Mouse (Mus musculus) kidney, adult 8-10 months (tissue): ENCODE results near the gene Rnf214.

Source experiments
- DNase-seq, 2 experiments: peaks; one replicate each; pipeline ENCODE4 v3.0.0; 2022

Rnf214 gene

GRCm38 (mm10) chr9:45906355-45907077, at the start of gene Rnf214, which contains the start of gene Pcsk7:
TSS of gene Rnf214 (minus strand) at chr9:45906911.
TSS of gene Pcsk7 (plus strand) at chr9:45906497.
- DNase-seq = peak; percentile 91

GRCm38 (mm10) chr9:45955107-45955963, 48.6 kb upstream of the Rnf214 start, which contains the start of gene Sidt2:
TSS of gene Sidt2 (minus strand) at chr9:45955258.
- DNase-seq = peak; percentile 86 to 91

DNA sequence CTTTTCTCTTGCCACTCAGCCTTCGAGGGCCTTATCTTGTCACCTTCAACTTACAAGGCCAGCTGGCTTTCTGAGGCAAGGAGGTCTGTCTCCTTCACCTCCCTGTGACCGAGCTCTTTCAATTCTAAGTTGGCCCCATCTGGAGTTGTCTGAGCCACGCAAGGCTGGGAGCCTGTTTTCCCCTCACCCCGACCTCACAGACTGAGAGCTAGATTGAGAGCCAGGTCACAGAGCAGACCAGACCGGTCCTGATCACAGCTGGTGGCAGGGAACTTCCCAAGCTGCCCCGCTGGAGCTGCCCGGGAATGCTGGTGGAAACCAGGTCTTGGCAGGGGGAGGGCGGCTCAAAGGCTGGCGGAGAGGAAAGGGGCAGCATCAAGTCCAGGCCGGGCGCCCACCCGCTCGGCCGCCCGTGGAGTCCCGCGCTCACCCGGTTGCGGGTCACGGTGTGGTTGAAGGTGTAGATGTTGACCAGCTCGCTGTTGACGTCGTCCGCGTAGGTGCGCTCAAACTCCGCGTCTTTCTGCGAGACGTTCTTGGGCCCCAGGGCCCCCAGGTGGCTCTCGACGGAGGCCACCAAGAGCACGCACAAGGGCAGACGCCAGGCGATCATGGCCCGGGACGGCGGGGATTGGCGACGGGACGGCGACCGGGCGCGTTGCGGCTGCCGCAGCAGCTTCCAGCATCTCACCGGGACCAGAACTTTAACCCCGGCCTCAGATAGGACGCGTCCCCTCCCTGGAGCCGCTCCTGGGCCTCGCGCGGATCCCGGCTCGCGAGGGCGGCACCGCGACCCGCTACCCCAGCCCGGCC, 47.8 kb upstream of the Rnf214 start:
- peak; percentile 62 to 63 for DNase-seq

DNA sequence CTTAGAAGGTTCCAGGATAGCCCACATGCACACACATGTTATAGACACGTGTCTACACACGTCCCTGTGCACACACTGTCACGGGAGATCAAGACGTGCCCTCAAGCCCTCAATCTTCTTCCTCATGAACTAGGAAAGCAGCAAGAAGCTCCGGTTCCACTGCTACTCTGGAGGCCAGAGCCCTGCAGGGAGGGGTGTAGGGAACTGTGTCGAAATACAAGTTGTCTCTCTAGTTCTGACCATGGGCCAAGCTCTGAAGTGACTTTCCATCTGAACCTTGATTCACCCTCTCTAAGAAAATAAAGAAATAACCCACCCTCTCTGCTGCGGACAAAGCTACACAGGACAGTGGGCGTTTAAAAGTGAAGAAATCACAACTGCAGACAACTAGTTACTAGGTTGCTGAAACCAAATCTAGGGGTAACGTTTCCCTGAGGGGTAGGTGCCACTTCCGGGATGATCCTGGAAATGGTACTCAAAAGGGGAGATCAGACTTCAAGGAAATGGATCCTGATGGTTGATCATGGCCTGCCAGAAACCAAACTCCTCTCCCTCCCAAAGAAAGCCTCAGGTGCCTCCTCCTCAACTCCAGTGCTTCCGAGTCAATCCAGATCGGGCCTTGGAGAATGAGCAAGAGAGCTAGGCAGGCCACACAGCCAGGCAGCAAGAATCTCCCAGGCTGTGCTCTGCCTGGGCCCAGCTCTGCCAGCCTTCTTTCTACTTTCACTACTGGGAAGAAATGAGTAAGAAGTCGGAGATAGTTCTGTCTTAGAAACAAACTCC, 47.0 kb upstream of the Rnf214 start:
- no peak for DNase-seq

- no peak for DNase-seq
These were observed 46.2 kb upstream of the Rnf214 start for GRCm38 (mm10) chr9:45952890-45953289.

- DNase-seq = no peak
These were observed 45.3 kb upstream of the Rnf214 start for GRCm38 (mm10) chr9:45952057-45952456.

DNA sequence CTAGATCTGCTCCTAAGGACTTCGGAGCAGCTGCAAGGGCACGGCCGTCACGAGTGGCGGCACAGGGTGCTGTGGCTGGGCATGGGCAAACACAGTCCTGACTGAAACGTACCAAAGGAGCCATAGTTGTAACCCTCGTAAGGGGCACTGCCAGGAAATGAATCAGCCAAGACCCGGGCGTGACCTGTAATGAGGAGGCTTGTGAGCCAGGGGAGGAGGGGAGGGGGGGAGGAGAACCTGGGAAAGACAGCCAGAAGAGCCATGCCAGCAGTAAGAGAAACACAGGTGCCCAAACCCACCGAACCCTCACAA, 40.1 kb upstream of the Rnf214 start:
- DNase-seq = no peak

- DNase-seq = no peak
These were observed 39.6 kb upstream of the Rnf214 start for GRCm38 (mm10) chr9:45946182-45946871.

GRCm38 (mm10) chr9:45945721-45946120, 39.0 kb upstream of the Rnf214 start:
- DNase-seq = no peak

- no peak for DNase-seq
These were observed 38.0 kb upstream of the Rnf214 start for GRCm38 (mm10) chr9:45944506-45945400.

GRCm38 (mm10) chr9:45943628-45944505, 37.2 kb upstream of the Rnf214 start:
- no peak for DNase-seq

- no peak for DNase-seq
These were observed 36.2 kb upstream of the Rnf214 start for GRCm38 (mm10) chr9:45942916-45943315.

GRCm38 (mm10) chr9:45942464-45942863, 35.8 kb upstream of the Rnf214 start:
- no peak for DNase-seq

DNA sequence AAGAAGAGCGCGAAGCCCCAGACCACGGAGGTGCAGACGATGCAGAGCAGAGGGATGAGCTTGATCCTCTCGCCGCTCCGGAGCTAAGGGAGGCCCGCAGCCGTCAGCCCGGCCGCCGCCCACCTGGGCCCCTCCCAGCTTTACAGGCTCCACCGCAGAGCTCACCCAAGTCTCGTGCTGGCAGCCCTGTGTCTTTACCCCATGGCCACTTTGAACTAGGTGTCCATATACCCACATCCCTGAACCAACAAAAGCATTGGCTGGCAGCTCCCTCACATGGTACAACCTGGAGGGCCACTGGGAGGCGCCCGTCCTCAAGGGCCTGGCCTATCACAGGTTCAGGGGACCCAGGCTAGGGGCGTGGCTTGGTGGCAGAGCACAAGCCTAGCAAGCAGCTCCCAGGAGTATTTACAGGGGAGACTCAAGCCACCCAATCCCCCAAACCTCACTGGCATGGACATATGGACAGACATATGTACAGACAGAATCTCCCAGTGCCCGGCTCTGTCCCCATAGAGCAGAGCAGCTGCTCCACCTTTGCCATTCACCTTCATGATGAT, 34.7 kb upstream of the Rnf214 start:
- no peak for DNase-seq

DNA sequence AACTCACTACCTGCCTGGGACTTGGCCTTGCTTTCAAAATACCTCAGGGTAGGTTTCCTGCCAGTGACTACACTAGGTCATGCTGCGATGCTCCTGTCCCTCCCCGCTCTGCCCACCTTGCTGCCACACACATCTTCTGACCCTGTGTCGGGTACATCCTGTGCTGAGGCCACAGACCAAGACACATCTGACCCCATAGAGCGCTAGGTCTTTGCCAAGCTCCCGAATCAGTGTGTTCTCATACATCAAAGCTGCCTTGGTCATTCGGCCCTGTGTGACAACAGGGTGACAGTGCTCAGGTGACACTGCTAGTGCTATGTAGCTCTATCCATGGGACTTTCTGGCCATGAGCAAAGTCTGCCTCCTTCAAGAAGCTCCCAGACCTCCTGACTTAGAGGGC, 33.1 kb upstream of the Rnf214 start:
- no peak for DNase-seq

DNA sequence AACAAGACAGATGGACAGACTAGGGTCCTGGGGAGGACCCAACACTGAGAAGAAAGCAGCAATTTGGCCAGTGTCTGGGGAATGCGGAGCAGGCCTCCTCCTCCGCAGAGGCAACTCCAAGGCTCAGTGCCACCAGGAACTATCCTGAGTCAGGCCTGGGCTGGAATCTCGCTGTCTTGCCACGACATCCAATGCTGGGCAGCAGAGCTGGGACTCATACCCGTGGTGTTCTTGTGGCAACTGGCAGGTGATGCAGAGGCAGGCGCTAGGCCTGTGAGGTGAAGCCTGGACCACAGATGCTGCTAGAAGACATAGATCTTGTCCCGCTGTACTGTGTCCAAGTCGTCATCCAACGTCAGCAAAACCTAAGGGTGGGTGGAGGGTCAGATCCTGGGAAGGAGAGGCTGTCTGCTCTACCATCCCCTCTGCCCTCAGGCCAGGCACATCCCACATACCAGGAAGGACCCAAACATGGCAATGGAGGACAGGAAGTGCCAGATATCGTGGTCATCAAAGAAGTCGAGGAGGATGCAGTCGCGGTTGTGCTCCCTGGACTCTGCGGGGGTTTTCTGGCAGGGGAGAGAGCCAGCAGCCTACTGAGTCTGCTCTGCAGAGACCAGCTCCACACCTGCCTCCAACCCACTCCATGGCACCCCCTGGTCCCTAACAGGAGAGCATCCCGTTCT, 32.4 kb upstream of the Rnf214 start:
- no peak for DNase-seq

DNA sequence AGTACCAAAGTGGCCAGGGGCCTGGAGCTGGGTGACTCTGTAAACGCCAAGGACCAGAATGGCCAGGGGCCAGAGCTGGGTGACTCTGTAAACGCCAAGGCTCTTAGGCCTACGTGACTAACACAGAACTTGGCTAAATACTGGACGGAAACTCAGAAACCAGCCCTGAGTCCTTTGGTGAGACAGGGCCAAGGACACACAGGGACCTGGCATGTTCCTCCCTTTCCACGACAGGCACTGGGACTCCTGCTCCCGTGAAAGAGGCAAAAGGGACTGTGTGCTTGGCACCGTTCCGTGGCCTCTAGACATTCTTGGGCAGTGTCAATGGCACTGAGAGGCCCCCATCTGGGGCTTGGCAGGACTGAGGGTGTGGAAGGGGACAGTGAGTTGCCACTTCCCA, 31.4 kb upstream of the Rnf214 start:
- peak in 1 of 2 experiments; percentile 34 for DNase-seq

GRCm38 (mm10) chr9:45936883-45937282, 30.2 kb upstream of the Rnf214 start:
- peak; percentile 76 to 82 for DNase-seq
